Mouse (Mus musculus): ENCODE results near the gene Cylc1.

Gene Cylc1

GRCm38 (mm10) chrX:111110118-111110517, at the start of gene Cylc1:
Gene Cylc1 (plus strand): TSS chrX:111110418.
- DNase-seq, result no peak

- DNase-seq, result no peak
Measured at GRCm38 (mm10) chrX:111078680-111079079, 31.5 kb upstream of the Cylc1 start.

GRCm38 (mm10) chrX:111168040-111168439, 57.8 kb downstream of the Cylc1 start, which contains the start of gene Gm10112:
Gene Gm10112 (plus strand): TSS chrX:111168340.
- no peak for DNase-seq
